Mouse (Mus musculus) neural tube, embryonic 10.5 days (tissue): ENCODE measurements around the gene Lhfp.

Experiments used
- DNase-seq: peaks from one replicate; pipeline ENCODE4 v3.0.0-alpha.2; 2017; ENCODE audit warnings: low spot score; ENCODE audit errors: extremely low spot score

Gene Lhfp

GRCm38 (mm10) chr3:53041411-53042239 is at the start of gene Lhfp:
Gene Lhfp, plus strand, starts transcription at chr3:53041528.
- DNase-seq = peak; percentile 79

- no peak for DNase-seq
Observed at GRCm38 (mm10) chr3:52993296-52993695, 48.0 kb upstream of the Lhfp start.

- no peak for DNase-seq
Observed at GRCm38 (mm10) chr3:52994666-52995065, 46.7 kb upstream of the Lhfp start.

- DNase-seq = no peak
Observed at GRCm38 (mm10) chr3:52996635-52997034, 44.7 kb upstream of the Lhfp start.

GRCm38 (mm10) chr3:52997381-52997780 is 43.9 kb upstream of the Lhfp start:
- no peak for DNase-seq

- DNase-seq = no peak
Observed at GRCm38 (mm10) chr3:52999016-52999744, 42.1 kb upstream of the Lhfp start.

GRCm38 (mm10) chr3:52999996-53000395 is 41.3 kb upstream of the Lhfp start:
- no peak for DNase-seq

GRCm38 (mm10) chr3:53002076-53002475 is 39.3 kb upstream of the Lhfp start:
- DNase-seq = no peak

GRCm38 (mm10) chr3:53004406-53005114 is 36.8 kb upstream of the Lhfp start:
- no peak for DNase-seq

GRCm38 (mm10) chr3:53007411-53007810 is 33.9 kb upstream of the Lhfp start:
- DNase-seq = no peak

- DNase-seq = peak; percentile 84
Observed at GRCm38 (mm10) chr3:53016436-53017340, 24.6 kb upstream of the Lhfp start, which contains the start of gene Cog6. Gene Cog6, minus strand, starts transcription at chr3:53017237.

- no peak for DNase-seq
Observed at GRCm38 (mm10) chr3:53027333-53027732, 14.0 kb upstream of the Lhfp start.

- peak; percentile 76 for DNase-seq
Observed at GRCm38 (mm10) chr3:53029046-53029445, 12.3 kb upstream of the Lhfp start.

- no peak for DNase-seq
Observed at GRCm38 (mm10) chr3:53031586-53031985, 9.7 kb upstream of the Lhfp start.

GRCm38 (mm10) chr3:53032432-53032831 is 8.9 kb upstream of the Lhfp start:
- DNase-seq = no peak

- peak; percentile 44 for DNase-seq
Observed at GRCm38 (mm10) chr3:53033448-53033847, 7.9 kb upstream of the Lhfp start.

GRCm38 (mm10) chr3:53036076-53036475 is 5.3 kb upstream of the Lhfp start:
- no peak for DNase-seq

GRCm38 (mm10) chr3:53036941-53037340 is 4.4 kb upstream of the Lhfp start:
- DNase-seq = no peak

GRCm38 (mm10) chr3:53038913-53039312 is 2.4 kb upstream of the Lhfp start:
- no peak for DNase-seq

GRCm38 (mm10) chr3:53039746-53040145 is 1.6 kb upstream of the Lhfp start:
- DNase-seq = no peak
